Mouse (Mus musculus) adrenal gland, postnatal 14 days (tissue): ENCODE measurements at regions not wholly inside any gene's neighbourhood (a gene's known extent, or its start where the extent isn't known, plus 50 kb on each side); places are given as distances from the start of the nearest gene placed in this dataset.

Experiments used
- DNase-seq: peaks from one replicate; pipeline ENCODE4 v3.0.0; 2021; ENCODE audit warnings: mixed read lengths

DNA sequence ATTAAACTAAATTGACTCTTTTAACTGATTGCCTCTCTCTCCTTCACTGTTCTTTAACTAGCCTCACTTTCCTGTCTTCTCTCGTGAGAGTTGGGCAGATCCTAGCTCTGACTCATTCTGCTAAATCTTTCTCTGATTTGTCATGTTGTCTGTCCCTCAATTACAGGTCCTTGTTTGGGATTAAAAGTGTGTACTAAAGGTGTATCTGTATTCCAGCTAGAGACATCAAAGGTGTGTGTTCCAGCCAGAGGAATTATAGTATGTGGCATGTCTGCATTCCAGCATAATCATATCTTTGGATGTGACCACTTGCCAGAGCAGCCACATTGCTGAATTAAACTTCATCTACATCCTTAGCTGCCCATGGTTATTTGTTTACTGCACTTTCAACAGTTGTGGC is 167.5 kb upstream of the Fam83b start:
- no peak for DNase-seq

DNA sequence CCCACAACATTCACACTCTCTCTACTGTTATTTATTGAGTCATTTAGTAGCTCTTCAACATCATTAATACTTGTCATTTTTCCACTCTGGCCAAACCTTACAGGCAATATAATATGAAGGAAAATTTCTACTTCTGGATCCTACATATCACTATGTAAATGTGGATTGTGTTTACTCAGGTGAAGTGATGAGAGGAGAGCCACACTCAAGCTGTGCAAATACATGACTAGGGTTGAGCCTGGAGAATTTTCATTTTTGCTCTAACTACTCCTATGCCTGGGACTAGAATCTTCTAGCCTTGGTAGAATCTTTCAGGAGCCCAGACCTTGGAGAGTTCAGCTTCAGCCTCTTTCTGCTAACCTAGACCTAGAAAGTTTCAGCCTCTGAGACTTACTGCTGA is 166.9 kb upstream of the Fam83b start:
- DNase-seq = peak; percentile 3

DNA sequence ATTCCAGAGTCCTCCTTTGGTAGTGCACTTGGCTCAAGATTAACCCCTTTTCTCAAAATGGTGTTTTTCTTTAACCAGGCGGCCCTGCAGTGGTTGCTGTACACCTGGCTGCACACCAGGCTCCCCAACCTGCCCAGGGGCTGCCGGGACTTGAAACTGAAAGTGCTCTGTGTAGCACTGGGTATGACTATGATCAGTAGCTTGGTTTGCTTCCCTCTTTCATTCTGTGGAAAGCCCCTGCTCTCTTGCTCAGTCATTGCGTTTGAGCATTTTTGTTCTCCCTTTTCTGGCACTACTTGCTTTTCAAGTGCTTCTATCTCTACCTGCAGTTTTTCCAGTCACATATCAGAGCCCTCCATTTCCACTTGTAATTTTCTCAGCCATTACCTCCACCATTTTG is 156.0 kb upstream of the Fam83b start:
- no peak for DNase-seq

DNA sequence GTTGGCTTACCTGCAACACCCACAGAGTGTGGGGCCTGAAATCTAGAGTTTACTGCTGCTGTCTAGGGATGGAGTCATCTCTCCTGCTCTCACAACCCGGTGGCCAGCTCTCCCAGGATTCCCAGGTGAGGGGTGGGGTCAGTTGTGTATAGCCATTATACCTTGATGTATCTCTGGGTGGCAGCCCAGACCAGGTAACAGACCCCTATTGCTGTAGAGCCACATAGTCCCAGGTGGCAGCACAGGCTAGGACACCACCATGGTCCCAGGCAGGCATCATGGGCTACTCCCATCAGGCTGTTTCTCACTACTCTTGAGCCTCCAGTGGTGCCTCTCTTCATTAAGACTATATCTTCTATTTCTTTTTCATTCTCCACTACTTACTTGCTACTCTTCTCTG is 148.9 kb upstream of the Fam83b start:
- DNase-seq = no peak

DNA sequence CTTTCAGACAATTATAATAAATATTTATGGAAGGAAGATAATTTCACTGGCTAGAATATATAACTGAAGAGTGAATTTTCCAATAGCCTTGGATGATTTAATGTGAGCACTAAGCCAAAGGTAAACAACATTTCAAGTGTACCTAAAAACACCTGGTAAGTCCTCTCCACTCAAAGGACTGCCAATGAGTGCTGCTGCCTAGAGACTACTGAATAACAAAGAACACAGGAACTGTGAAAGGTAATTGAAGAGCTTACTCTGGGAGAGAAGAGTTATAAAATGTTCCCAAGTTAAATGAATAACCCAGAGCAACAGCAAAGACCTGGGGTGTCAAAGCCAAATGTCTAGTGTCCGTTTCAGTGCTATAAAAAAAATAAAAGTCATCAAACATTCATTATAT is 139.5 kb upstream of the Fam83b start:
- no peak for DNase-seq

DNA sequence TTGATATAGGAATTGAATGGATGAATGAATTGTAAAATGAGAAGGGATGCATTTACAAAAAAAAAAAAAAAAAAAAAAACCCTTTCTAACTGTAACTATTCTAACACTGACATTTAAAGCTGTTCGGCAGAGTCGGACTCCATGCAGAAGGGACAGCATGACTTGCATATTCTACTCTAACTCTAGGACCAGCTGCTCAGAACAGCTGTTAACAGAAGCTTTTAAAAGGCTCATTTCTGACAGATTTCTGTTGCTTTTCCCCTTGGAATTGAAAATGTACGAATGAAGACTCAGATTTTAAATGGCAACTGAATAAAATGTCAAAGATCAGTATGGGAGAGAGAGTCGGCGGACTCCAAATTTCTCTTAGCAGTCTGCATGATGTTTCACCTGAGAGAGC is 138.9 kb upstream of the Fam83b start:
- DNase-seq = no peak

DNA sequence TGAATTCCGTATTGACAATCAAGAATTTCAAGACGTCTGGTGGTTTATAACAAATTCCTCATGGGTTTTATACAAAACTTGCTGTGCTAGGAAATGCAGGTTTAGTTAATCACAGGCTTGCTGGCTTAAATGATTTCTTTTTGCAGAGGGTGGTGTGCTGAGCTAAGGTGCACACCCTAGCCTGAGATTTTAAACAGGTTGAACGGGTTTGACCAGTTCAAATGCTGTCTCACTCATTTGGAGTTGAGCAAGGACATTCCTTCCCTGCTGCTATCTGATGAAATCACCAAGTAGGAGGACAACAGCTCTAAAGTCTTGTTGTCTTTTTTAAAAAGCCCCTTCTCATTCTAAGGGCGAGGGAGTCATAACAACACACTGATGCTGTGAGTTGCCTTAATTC is 128.6 kb upstream of the Fam83b start:
- DNase-seq = no peak

DNA sequence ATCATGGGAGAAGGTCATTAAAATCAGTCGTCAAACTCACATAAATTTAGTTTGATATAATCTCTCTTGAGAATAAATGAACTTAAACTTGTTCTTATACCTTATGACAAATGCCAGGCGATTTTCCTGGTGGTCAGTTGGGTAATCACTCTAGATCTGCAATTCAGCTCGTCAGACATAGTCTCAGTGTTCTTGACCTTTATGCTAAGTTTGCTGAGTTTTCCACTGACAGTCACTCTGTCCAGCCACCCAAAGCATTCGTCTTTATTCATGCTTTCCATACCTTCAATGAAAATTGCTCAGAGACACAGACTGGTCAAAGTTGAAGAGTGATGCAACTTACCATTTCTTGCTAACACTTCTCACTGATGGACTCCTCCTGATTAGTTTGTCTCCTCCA is 126.1 kb upstream of the Fam83b start:
- DNase-seq = no peak

DNA sequence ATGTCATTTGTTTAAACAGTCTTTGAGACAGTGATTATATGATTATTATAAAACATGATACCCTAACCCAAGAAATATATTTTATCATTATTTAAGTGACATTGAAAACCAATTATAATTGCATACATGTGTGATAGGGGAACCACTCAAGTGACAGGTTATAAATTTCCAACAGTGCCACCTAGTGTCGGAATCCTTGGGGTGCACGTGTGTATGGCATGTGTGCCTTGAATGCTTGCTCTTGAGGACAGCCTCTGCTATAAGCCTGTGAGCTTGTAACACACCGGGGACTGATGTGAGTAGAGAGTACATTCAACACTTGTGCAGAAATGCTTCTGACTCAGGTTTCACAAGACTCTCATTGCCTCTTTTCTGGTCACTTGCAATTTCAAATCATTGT is 93.9 kb upstream of the Fam83b start:
- peak; percentile 63 for DNase-seq

DNA sequence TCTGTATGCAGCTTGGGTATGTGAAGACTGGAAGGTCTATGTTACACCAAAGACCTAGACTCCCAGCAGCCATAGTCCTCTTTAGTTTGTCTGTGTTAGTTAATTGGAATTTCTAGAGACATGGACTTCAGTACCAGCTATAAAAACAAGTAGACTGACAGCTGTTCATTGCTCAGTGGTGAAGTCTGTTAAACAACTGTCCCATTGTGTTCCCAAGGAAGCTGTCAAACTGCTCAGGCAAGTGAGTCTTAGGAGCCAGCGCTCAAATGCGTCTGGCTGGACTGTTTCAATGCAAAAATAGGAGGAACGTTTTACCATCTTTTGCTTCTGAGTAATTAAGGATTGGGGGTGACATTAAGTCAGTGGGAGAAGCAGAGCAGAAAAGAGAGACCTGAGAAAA is 92.9 kb upstream of the Fam83b start:
- DNase-seq = no peak

DNA sequence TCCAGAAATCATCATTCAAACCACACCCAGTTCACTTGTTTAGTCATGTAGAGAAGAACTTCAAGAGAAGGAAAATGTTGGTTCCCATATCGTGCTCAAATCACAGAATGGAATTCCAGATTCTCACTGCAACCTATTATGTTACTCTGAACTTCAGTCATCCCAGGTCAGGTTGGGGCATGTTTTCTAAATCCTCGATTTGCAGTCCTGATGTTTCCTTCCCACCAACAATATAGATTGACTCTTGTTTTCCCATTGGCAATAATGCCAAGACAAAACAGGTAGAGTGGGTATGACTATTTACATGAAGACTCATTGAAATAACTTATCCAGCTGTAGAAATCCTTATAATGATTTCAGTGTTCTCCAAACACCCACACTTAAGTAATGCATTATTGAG is 86.4 kb upstream of the Fam83b start:
- no peak for DNase-seq

DNA sequence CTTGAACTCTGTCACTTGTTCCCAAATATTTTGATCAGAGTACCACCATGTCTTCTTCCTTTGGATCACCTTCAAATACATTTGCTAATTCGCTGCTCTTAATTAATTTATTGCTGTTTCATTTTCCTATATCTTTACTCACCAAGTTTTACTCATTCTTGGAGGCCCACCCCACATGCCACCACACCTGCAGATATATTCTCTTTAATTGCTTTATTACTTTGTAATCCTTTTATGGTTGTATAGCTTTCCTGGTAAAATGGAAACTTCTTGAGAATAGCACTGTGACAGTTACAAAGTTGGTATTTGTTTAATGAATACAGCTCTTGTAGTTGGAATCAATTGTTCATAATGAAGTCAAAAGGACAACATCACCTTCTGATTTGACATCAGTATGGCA is 82.6 kb upstream of the Fam83b start:
- no peak for DNase-seq

DNA sequence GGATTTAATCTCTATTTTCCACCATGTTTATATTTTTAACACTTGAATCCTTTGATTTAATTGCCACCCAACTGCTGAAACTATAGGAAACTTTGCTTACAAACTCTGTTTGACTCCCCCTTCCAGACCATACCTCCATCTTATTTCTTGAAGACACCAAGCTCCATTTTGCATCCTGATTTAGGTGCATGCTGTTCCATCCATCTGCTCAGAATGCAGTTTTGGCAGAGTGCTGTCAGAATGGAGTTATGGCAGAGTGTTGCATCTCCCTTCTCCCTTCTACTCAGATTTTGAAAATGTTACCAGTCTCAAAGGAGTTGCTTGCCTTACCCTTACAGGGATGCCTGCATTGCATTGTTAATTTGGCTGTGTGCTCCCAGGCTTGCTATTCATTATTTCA is 79.5 kb upstream of the Fam83b start:
- no peak for DNase-seq
